Mouse (Mus musculus) forebrain, postnatal 0 days (tissue): ENCODE results near the gene Spock2. TPM values are rescaled to one million over a fixed set of nuclear protein-coding genes. Genes with fewer than 3 reads are reported as not detected.
"Not testable (repeated sequence)": the region's sequence is repeated elsewhere in the genome, so short reads cannot be mapped to it uniquely, and the experiment has no call there.

Experiments
- ATAC-seq: fragments of 200-750 bp; cut with Nextera tagmentation; 2 replicates; pipeline ENCODE4 v1.8.0; 2017; ENCODE audit warnings: mild to moderate bottlenecking, moderate library complexity
- DNase-seq: peaks from one replicate; pipeline ENCODE4 v3.0.0-alpha.2; 2015
- H3K27ac ChIP-seq: fragments of 300-500 bp; sonication (generic); 2 replicates; pipeline ENCODE4 v1.5.1; 2014; ENCODE audit warnings: low read depth, mild to moderate bottlenecking, antibody characterized with exemption, low read length, moderate library complexity, mixed read lengths
- H3K27me3 ChIP-seq: fragments of 300-500 bp; sonication (generic); 2 replicates; pipeline ENCODE4 v1.6.1; 2014; ENCODE audit warnings: mild to moderate bottlenecking, low read length, mixed read lengths; ENCODE audit not compliant: insufficient read depth
- H3K36me3 ChIP-seq: fragments of 300-500 bp; sonication (generic); 2 replicates; pipeline ENCODE4 v1.6.1; 2014; ENCODE audit warnings: mild to moderate bottlenecking, moderate library complexity; ENCODE audit not compliant: insufficient read depth
- H3K4me1 ChIP-seq: fragments of 300-500 bp; sonication (generic); 2 replicates; pipeline ENCODE4 v1.6.1; 2014; ENCODE audit warnings: antibody characterized with exemption; ENCODE audit not compliant: insufficient read depth
- H3K4me2 ChIP-seq: fragments of 300-500 bp; sonication (generic); 2 replicates; pipeline ENCODE4 v1.6.1; 2014; ENCODE audit warnings: low read depth, mild to moderate bottlenecking, moderate library complexity
- H3K4me3 ChIP-seq: fragments of 300-500 bp; sonication (generic); 2 replicates; pipeline ENCODE4 v1.5.1; 2014; ENCODE audit warnings: low read depth, low read length, mixed read lengths
- H3K9ac ChIP-seq: fragments of 300-500 bp; sonication (generic); 2 replicates; pipeline ENCODE4 v1.6.1; 2014; ENCODE audit warnings: mild to moderate bottlenecking
- H3K9me3 ChIP-seq: fragments of 300-500 bp; sonication (generic); 2 replicates; pipeline ENCODE4 v1.6.1; 2016; ENCODE audit warnings: low read length
- CTCF ChIP-seq: sonication (generic); IDR thresholded peaks from 2 replicates; pipeline ENCODE4 v1.5.1; 2016; ENCODE audit warnings: antibody characterized with exemption, control low read depth, low read depth
- WGBS: fragments of 180-500 bp; shearing (Covaris S2); extraction: QIAGEN DNeasy Blood & Tissue Kit; methylation state at CpG from one replicate; pipeline ENCODE4 v1.1.7; 2014; 5-methylcytosine and 5-hydroxymethylcytosine counted together
- polyA plus RNA-seq: library from polyadenylated mRNA; unstranded; fragments of >200 nt; fragmentation: Nextera tagmentation; extraction: Ambion mirVana; gene quantifications from 2 replicates; pipeline ENCODE4 v1.2.1, GENCODE M21; 2015
- total RNA-seq: library from RNA; depleted of rRNA; stranded (reverse); fragments of >200 nt; gene quantifications from 2 replicates; pipeline ENCODE4 v1.2.3, GENCODE M21; 2014

Gene Spock2
- total and polyA plus RNA-seq, 2 experiments from 2014 or later: 84.8 to 215 TPM

- Histone ChIP-seq H3K27me3 (no peaks in the 10 kb centered on the region), H3K4me2 (no peak overlapping the region), H3K4me3 (no peak overlapping the region), H3K9me3 (no peaks in the 10 kb centered on the region), H3K27ac (no peak overlapping the region), H3K9ac (no peak overlapping the region), H3K4me1 (no peaks in the 10 kb centered on the region), H3K36me3 (peaks cover 77% of the 10 kb centered on the region)
- WGBS: 83% methylated on average over 9 of the region's 9 CpGs
- ATAC-seq (no peak), DNase-seq (no peak)
- no peak for TF ChIP-seq CTCF
Measured at GRCm38 (mm10) chr10:60128287-60128686, 22.3 kb downstream of the Spock2 start.

GRCm38 (mm10) chr10:60130504-60130903 is 24.5 kb downstream of the Spock2 start:
- H3K36me3 ChIP-seq: peaks cover 59% of the 10 kb centered on the region
- H3K4me3 ChIP-seq: no peak overlapping the region
- no peak overlapping the region for H3K4me2 ChIP-seq
- no peaks in the 10 kb centered on the region for H3K9me3 ChIP-seq
- no peaks in the 10 kb centered on the region for H3K4me1 ChIP-seq
- WGBS: 83% methylated on average over 4 of the region's 4 CpGs
- no peak overlapping the region for H3K9ac ChIP-seq
- ATAC-seq (no peak), DNase-seq (no peak)
- no peak overlapping the region for H3K27ac ChIP-seq
- no peak for TF ChIP-seq CTCF
- H3K27me3 ChIP-seq: no peaks in the 10 kb centered on the region

- H3K36me3 ChIP-seq: peaks cover 39% of the 10 kb centered on the region
- H3K4me2 ChIP-seq: no peak overlapping the region
- no peak for DNase-seq
- H3K4me3 ChIP-seq: no peak overlapping the region
- no peaks in the 10 kb centered on the region for H3K4me1 ChIP-seq
- H3K9ac ChIP-seq: no peak overlapping the region
- 45% methylated on average over 5 of the region's 6 CpGs for WGBS
- TF ChIP-seq CTCF: no peak
- no peak overlapping the region for H3K27ac ChIP-seq
- H3K9me3 ChIP-seq: no peaks in the 10 kb centered on the region
- ATAC-seq: peak; percentile 12; the same call in 1 of the 2 replicates
- no peaks in the 10 kb centered on the region for H3K27me3 ChIP-seq
Measured at GRCm38 (mm10) chr10:60133501-60133900, 27.5 kb downstream of the Spock2 start.

- ATAC-seq (no peak), DNase-seq (no peak)
- Histone ChIP-seq H3K36me3 (peaks cover 34% of the 10 kb centered on the region), H3K4me1 (no peaks in the 10 kb centered on the region), H3K27ac (no peak overlapping the region), H3K9ac (no peak overlapping the region), H3K4me3 (no peak overlapping the region), H3K4me2 (no peak overlapping the region), H3K9me3 (no peaks in the 10 kb centered on the region), H3K27me3 (no peaks in the 10 kb centered on the region)
- TF ChIP-seq CTCF: no peak
- 54% methylated on average over 9 of the region's 9 CpGs for WGBS
Measured at GRCm38 (mm10) chr10:60134201-60134600, 28.2 kb downstream of the Spock2 start.

DNA sequence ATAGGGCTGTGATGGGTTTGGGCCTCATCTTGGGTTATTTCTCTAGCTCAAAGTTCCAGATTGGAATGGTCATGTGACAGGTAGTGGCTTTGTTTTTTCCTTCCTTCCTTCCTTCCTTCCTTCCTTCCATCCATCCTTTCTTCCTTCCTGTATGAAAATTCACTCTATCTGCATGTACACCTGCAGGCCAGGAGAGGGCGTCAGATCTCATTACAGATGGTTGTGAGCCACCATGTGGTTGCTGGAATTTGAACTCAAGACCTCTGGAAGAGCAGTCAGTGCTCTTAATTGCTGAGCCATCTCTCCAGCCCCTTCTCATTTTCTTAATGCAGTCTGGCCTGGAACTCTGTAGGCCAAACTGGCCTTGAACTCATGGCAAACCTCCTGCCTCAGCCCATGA is 30.0 kb downstream of the Spock2 start:
- 47% methylated on average over 1 of the region's 1 CpGs for WGBS
- not testable (repeated sequence) for ATAC-seq, H3K4me1 ChIP-seq, H3K9ac ChIP-seq, H3K9me3 ChIP-seq, H3K27me3 ChIP-seq, H3K4me2 ChIP-seq, H3K27ac ChIP-seq, DNase-seq, H3K4me3 ChIP-seq
- H3K36me3 ChIP-seq: peaks cover 16% of the 10 kb centered on the region
- TF ChIP-seq CTCF: peak; percentile 29

DNA sequence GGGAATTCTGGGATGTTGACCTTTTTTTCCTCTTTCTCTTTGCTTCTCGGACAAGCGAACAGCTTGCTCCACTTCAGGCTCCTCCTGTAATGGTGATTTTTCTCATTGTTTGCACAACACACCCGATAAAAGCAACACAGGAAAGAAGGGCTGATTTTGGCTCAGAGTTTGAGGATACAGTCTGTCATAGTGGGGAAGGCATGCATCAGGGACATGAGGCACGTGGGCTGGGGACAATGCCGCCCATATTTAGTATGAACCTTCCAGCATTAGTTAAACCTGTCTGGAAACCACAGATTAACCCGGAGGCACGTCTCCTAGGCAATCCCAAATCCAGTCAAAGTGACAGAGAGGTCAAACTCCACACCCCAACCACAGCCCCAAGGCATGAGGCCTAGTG is 30.9 kb downstream of the Spock2 start:
- TF ChIP-seq CTCF: no peak
- H3K27me3 ChIP-seq: no peaks in the 10 kb centered on the region
- H3K27ac ChIP-seq: no peak overlapping the region
- WGBS: 62% methylated on average over 7 of the region's 7 CpGs
- DNase-seq (no peak), ATAC-seq (no peak)
- H3K4me2 ChIP-seq: no peak overlapping the region
- no peaks in the 10 kb centered on the region for H3K4me1 ChIP-seq
- no peak overlapping the region for H3K4me3 ChIP-seq
- H3K9ac ChIP-seq: no peak overlapping the region
- H3K9me3 ChIP-seq: no peaks in the 10 kb centered on the region
- H3K36me3 ChIP-seq: peaks cover 7% of the 10 kb centered on the region; the same call in 1 of the 2 replicates

DNA sequence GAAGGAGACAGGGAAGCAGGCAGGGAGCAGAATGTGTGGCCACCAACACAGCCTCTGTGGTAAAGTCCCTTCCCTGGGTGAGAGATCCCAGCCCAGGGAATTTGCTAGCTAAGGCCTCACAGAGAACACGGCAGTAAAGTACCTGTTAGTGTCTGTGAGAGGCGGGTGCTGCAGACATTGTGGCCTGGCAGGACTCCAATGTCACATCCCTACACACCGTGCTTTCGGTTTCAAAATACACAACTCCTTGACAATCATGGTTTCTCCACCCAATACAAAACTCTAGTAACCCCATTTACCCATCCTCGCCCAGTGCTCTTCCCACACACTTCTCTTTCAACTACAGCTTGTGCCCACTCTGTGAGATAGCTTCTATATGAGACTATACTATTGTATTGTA is 32.7 kb downstream of the Spock2 start:
- Histone ChIP-seq H3K27ac (no peak overlapping the region), H3K4me2 (no peak overlapping the region), H3K4me1 (no peaks in the 10 kb centered on the region), H3K36me3 (no peaks in the 10 kb centered on the region), H3K9ac (no peak overlapping the region), H3K9me3 (no peaks in the 10 kb centered on the region), H3K4me3 (no peak overlapping the region), H3K27me3 (no peaks in the 10 kb centered on the region)
- ATAC-seq (no peak), DNase-seq (no peak)
- WGBS: 83% methylated on average over 5 of the region's 5 CpGs
- TF ChIP-seq CTCF: no peak

GRCm38 (mm10) chr10:60140751-60141150 is 34.7 kb downstream of the Spock2 start:
- no peaks in the 10 kb centered on the region for H3K9me3 ChIP-seq
- no peak overlapping the region for H3K4me2 ChIP-seq
- WGBS: 82% methylated on average over 4 of the region's 4 CpGs
- ATAC-seq: no peak
- no peaks in the 10 kb centered on the region for H3K27me3 ChIP-seq
- H3K4me1 ChIP-seq: no peaks in the 10 kb centered on the region
- H3K4me3 ChIP-seq: no peak overlapping the region
- H3K9ac ChIP-seq: no peak overlapping the region
- DNase-seq: no peak
- no peak overlapping the region for H3K27ac ChIP-seq
- TF ChIP-seq CTCF: no peak
- no peaks in the 10 kb centered on the region for H3K36me3 ChIP-seq
